Mouse (Mus musculus): Measurements from ENCODE around the gene Ecel1.

- TF ChIP-seq POLR2A (IDR thresholded peaks at IDR 0.05; ENCODE audit: low read depth, low read length) (no peak), CTCF (IDR thresholded peaks at IDR 0.05; ENCODE audit: extremely low read depth, insufficient read length, insufficient replicate concordance, low read depth, low read length) (no peak)
These were observed 13.2 kb downstream of the Ecel1 start for GRCm38 (mm10) chr1:87143141-87143540.
